Mouse (Mus musculus) skeletal muscle tissue, postnatal 0 days (tissue): ENCODE measurements around the gene Cgn. TPM values are rescaled to one million over a fixed set of nuclear protein-coding genes. Genes with fewer than 3 reads are reported as not detected.

Experiments used
- polyA plus RNA-seq: library from polyadenylated mRNA; unstranded; fragments of >200 nt; fragmentation: Nextera tagmentation; extraction: Ambion mirVana; gene quantifications from 2 replicates; pipeline ENCODE4 v1.2.1, GENCODE M21; 2015

Cgn gene
- polyA plus RNA-seq = 0.19 and 0.46 TPM in 2 replicates

DNA sequence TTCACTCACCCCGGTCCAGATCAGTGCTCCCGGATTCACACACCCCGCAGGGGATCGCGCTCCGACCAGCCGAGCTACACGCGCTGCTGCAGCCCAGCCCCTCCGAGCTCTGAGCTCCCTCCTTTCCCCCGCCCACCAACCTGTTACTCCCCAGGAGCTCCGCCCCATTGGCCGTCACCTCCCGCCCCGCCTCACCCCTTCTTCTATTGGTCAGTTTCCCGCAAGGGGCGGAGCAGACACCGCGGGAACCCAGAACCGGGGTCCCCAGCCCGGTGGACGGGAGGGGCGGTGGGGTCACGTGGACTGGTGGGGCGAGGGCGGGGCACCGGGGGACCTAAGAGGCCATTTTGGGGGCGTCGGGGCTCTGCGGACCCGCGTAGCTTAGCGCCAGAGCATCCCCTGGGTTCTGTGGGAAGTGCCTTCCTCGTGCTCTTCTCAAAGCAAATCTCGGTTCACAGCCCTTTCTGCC lies at the start of gene Cgn:
TSS of gene Cgn (minus strand) at position 126 of the 469 bp plus-strand sequence.

Other genes starting within 250 kb of the Cgn start
- gene Snx27, start 203.8 kb downstream of the Cgn start, polyA plus RNA-seq = 16.3 and 17.7 TPM in 2 replicates
- not detected in 2 replicates for gene Gm10972, start 143.4 kb downstream of the Cgn start, polyA plus RNA-seq
- gene Tuft1, start 127.6 kb downstream of the Cgn start, polyA plus RNA-seq = 0.58 and 2.2 TPM in 2 replicates
- gene Selenbp2, start 92.9 kb downstream of the Cgn start, polyA plus RNA-seq = 0.58 and 1.3 TPM in 2 replicates
- 6.3 and 6.9 TPM in 2 replicates for gene Pogz, start 51.1 kb upstream of the Cgn start, polyA plus RNA-seq
- gene Psmb4, start 100.5 kb upstream of the Cgn start, polyA plus RNA-seq = 242 and 248 TPM in 2 replicates
- gene Selenbp1, start 146.6 kb upstream of the Cgn start, polyA plus RNA-seq = 30.0 and 38.8 TPM in 2 replicates
- 3.7 and 4.8 TPM in 2 replicates for gene Rfx5, start 167.6 kb upstream of the Cgn start, polyA plus RNA-seq
- 15.8 TPM in 2 replicates for gene Pi4kb, start 188.2 kb upstream of the Cgn start, polyA plus RNA-seq
- 8.7 and 8.9 TPM in 2 replicates for gene Zfp687, start 229.0 kb upstream of the Cgn start, polyA plus RNA-seq